Mouse (Mus musculus) brain, embryonic 18.5 days (tissue): ENCODE measurements at regions not wholly inside any gene's neighbourhood (a gene's known extent, or its start where the extent isn't known, plus 50 kb on each side); places are given as distances from the start of the nearest gene placed in this dataset.

Experiments used
- DNase-seq: peaks from one replicate; pipeline ENCODE4 v3.0.0-alpha.2; 2012; ENCODE audit warnings: low read depth, low spot score

DNA sequence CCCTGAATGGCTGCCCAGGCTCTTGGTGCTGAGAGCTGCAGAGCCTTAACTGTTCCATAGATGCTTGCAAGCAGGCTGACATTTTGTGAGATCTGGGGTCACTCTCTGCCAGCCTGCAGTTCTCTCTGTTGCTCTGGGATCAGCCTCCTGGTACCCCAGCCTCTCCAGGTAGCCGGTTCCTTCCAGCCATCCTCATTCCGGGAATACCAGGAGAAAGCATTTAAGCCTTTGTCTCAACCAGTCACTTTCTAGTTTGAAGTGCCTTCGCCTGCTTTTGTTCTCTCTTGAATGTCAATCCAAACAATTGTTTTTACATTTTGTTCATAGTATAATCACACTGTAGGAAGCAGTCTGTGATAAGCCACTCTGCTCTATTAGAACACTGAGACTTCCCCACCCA is 281.0 kb upstream of the Rtl1 start:
- DNase-seq = no peak

DNA sequence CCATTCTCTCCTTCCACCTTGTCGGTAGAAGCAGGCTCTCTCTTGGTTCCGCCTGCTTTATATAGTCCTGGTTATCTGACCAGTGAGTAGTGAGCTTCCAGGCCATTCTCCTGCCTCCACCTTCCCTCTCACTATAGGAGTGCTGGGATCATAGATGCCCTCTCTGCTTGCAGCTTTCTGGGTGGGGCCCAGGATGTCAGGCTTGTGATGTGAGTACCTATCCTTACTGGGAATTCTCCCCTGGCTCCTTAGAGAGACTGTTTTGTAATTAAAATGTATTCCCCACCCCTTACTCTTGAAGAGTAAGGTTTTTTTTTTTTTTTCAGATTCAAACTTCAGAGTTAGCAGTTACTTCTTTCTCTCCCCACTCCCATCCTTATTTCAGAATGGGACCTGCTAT is 291.1 kb upstream of the Rtl1 start:
- no peak for DNase-seq

GRCm38 (mm10) chr12:109892834-109893233 is 292.7 kb upstream of the Rtl1 start:
- no peak for DNase-seq

- no peak for DNase-seq
Measured at GRCm38 (mm10) chr12:109893657-109894056, 293.5 kb upstream of the Rtl1 start.

DNA sequence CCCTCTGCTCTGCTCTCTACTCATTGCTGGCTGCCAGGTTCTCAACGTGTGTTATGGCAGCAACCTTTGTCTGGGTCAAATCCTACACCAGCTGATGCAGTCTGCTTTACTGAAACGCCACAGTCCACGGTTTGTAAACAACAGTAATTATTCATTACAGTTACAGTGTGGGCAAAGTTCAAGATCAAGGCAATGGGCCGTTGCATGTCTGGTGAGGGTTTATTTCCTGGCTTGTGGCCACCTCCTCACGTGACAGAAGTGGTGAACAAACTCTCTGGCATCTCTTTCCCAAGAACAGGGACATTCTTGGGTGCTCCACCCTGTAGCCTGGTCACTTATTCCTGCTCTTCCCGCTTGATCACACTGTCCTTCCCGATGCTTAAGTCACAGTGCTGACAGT is 295.3 kb upstream of the Rtl1 start:
- DNase-seq = no peak

DNA sequence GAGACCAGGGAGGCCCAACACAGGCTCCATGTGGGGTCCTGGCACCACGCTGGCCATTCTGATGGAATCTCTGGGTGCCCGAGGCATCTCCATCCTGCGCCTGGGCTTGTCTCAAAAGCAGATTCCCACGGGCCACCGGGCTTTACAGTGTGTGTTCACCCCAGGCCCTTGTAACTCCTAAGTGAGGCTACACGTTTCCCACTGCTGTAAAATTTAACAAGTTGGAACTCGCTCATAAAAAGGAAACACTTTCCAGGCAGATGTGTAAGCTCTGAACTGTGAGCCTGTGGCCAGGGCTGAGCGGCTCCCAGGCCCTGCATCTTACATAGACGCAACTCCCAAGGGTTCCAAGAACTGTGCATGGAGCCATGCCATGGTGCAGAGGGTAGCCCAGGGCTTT is 296.3 kb upstream of the Rtl1 start:
- no peak for DNase-seq

DNA sequence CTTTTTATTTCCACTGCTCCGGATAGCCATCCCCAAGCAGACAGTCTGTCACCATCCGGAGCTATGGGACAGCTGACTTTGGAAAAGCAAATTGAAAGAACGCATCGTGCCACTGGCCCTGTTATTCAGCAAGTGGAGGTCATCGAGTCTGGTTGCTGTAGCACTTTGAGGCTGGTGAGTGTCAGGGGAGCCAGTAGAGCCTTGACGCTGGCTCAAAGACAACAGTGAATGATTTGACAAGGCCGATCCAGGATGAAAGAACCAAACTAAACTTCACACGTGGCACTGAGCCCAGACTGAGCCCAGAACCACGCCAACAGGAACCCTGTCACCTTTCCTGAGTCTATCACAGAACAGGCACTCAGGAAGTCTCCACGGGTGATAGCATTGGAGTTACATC is 296.8 kb upstream of the Rtl1 start:
- no peak for DNase-seq

DNA sequence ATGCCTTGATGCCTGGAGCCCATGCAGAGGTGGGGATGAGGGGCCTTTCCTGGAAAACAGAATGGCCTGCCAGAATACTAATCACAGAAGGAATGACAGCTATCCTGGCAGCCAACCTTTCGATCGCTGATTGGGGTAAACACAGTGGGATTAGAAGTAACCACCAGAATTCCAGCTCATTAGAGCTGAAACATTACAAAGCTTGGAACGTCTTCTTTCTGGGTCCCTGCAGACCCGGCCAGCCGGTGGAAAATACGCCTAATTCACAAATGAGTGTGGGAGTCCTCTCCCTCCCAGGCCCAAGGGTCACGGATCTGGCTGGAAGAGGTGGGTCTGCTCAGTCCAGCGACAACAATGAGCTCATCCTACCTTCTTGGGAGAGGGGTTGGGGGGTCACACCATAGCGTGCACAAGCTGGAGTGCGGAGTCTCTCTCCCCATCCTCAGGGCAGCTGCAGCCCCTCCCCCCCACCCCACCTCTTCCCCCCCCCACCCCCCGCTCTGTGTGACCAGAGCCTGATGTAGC is 297.8 kb upstream of the Rtl1 start:
- DNase-seq = no peak

- no peak for DNase-seq
Measured at GRCm38 (mm10) chr12:109899420-109899819, 299.3 kb upstream of the Rtl1 start.

- no peak for DNase-seq
Measured at GRCm38 (mm10) chr12:109910966-109911495, 310.9 kb upstream of the Rtl1 start.

DNA sequence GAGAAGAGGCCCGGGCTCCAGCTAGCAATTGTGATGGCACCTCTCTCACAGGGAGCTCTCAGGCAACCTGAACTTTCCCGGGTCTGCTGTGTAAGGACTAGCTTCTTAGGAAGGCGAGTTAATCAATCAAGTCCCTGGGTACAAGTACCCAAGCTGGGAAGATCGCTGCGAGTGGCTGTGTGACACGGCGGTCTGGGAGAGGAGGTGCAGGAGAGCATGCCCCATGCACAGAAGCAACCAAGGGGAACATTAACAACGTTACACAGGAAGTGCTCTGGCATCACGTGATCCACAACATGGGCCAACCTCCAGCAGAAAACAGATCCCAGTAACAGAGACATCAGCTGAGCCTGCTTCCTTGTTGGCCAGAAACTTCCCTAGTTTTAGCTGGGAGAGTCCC is 311.4 kb upstream of the Rtl1 start:
- no peak for DNase-seq

- no peak for DNase-seq
Measured at GRCm38 (mm10) chr12:109917761-109918160, 317.6 kb upstream of the Rtl1 start.

- no peak for DNase-seq
Measured at GRCm38 (mm10) chr12:109918901-109919300, 318.8 kb upstream of the Rtl1 start.

DNA sequence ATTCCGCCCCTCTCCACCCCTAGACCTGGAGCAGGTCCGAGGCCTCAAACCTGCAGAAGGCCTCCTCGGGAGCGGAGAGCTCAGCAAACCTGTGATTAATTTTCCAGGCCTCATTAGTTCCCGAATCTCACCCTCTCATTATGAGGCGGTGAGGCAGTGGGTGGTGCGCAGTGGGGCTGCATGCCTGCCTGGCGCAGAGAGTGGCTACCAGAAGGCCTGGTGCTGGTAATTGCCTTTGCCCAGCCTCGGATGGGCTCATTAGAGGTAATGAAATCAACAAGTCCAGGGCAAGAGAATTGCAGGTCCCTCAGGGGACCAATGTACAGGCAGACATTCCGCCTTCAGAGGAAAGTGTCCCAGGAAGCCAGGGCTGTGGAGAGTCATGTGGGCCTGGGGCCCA is 322.0 kb upstream of the Rtl1 start:
- DNase-seq = no peak

DNA sequence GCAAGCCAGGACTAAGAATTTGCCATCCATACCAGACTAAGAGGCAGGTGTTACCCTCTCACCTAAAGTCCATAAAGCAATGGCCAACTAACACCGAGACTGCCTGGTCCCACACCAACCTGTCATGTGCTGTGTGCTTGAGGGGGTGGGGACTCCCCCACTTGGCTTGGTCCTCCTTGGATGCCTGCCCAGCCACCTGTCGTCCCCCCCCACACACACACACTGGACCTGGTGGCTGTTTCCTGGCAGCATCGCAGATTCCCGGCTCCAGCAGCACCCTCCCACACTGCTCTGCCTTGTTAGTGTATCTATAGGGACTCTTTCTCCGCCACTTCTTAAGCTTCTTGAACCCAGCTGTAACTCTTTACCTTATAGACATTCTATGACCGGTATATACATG is 325.7 kb upstream of the Rtl1 start:
- no peak for DNase-seq

DNA sequence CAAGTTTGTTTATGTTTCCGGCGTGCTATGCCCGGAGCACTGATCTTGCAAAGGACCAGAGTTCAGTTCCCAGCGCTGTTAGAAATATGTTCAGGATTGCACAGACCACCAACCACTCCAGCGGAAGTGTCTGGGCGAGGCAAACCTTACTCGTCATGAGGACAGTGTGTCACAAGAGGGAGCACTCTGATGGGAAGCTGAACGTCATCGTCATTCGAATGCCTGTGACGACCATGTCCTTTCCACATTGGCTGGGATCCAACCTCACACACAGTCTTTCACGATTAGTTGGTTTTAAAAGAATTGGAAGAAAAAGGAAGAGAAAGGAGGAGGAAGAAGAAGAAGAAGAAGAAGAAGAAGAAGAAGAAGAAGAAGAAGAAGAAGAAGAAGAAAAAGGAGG is 326.5 kb upstream of the Rtl1 start:
- no peak for DNase-seq

GRCm38 (mm10) chr12:109946179-109946578 is 332.7 kb upstream of the Dio3 start:
- DNase-seq = no peak

DNA sequence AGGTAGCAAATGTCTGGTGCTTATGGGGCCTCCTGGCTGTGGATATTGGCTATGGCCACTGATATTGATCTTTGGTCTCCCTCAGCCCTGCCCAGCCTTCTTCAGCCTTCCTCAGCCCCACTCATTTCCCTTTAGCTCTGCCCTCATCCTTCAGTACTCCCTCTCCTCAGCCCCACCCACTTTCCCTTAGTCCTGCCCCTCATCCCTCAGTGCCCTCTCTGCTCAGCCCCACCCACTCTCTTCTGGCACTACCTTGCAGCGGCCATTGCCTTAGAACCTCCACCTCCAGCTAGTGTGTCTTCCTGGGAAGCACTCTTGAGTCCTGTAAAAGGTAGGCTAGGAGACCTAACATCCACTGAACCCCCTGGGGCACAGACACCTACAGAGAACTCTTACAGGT is 331.9 kb upstream of the Dio3 start:
- DNase-seq = no peak

GRCm38 (mm10) chr12:109947886-109948433 is 330.9 kb upstream of the Dio3 start:
- no peak for DNase-seq

GRCm38 (mm10) chr12:109948434-109948984 is 330.4 kb upstream of the Dio3 start:
- DNase-seq = peak; percentile 22

- no peak for DNase-seq
Measured at GRCm38 (mm10) chr12:109949231-109949965, 329.5 kb upstream of the Dio3 start.

DNA sequence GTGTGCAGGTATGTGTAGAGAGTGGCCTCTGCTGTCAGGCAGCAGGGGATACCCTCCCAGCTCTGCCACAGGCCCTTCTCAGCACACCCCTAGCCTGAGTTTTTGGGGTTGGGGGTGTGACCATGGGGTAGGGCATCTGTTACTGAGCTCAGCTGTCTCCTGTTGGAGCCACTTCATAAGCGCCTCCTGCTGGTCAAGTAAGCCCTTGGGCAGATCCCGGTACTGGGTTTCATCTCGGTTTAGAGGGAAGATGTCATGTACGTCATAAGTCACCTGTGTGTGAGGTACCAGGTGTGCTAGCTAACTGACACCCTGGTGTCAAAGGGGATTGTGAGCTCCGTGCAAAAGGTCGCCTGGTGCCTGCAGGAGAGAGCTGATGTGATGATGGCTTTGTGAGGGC is 328.2 kb upstream of the Dio3 start:
- no peak for DNase-seq

DNA sequence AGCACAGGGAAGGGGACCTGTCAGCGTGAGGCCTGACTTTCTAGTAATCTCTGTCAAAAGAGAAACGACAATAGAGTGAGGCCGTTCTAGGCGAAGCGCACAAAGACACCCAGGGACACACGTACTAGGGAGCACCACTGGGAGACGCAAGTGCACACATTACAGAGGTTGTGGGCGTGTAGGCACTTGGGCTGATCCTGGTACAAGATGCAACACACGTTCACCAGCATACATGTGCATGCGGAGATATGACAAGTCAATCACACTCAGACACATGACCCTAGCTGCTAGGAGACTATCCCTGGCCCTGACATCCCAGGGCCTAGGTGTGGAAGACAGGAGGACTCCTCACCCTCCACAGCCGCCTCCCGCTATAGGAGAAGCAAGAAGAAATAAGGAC is 327.4 kb upstream of the Dio3 start:
- DNase-seq = no peak
